Mouse (Mus musculus) bone marrow, adult 2 months (tissue): ENCODE results near the gene Pla2g5.

Experiments
- CTCF ChIP-seq: fragments of 200-500 bp; IDR thresholded peaks from 2 replicates; pipeline ENCODE4 v1.5.1; 2011; ENCODE audit warnings: low read length, control low read depth; ENCODE audit not compliant: control insufficient read depth, insufficient read depth
- POLR2A ChIP-seq: fragments of 200-500 bp; IDR thresholded peaks from 2 replicates; pipeline ENCODE4 v1.6.1; 2011; ENCODE audit warnings: low read depth, mild to moderate bottlenecking, control low read depth, low read length, borderline replicate concordance; ENCODE audit not compliant: control insufficient read depth

- no peak for TF ChIP-seq POLR2A
- no peak for TF ChIP-seq CTCF
These were observed 107.8 kb downstream of the Pla2g5 start for GRCm38 (mm10) chr4:138755439-138755838.
